Mouse (Mus musculus) bone marrow macrophage, adult 2 months (primary cell): ENCODE data around the gene Lmo7.

ENCODE experiments used
- CTCF ChIP-seq: IDR thresholded peaks from 2 replicates; pipeline ENCODE4 v1.5.1; 2012; ENCODE audit warnings: low read depth, mild to moderate bottlenecking, low read length, moderate library complexity
- POLR2A ChIP-seq: IDR thresholded peaks from 2 replicates; pipeline ENCODE4 v1.6.1; 2012; ENCODE audit warnings: mild to moderate bottlenecking, low read depth, low read length, borderline replicate concordance

DNA sequence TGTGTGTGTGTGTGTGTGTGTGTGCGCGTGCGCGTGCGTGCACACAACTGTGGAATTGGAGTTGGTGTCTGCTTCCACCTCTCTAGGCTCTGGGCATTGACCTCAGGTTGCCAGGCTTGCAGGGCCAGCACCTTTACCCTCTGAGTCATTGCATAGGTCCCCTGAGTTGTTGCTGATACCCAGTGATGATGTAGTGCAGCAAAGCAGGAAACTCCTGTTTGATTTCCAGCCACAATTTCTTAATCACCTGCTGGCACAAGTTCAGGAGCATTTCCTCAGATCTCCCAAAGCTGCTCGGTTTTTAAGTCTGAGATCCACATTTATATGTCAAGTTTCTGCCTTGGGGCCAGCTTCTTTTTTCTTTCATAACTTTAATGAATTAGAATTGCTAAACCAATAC is 92.6 kb downstream of the Lmo7 start:
- TF ChIP-seq CTCF (no peak), POLR2A (no peak)
